Mouse (Mus musculus): Measurements from ENCODE around the gene Stim2. TPM values are rescaled to one million over a fixed set of nuclear protein-coding genes. Genes with fewer than 3 reads are reported as not detected.

The Stim2 gene
- polyA plus RNA-seq, 1 experiment from 2014 or later = 14.0 TPM

DNA sequence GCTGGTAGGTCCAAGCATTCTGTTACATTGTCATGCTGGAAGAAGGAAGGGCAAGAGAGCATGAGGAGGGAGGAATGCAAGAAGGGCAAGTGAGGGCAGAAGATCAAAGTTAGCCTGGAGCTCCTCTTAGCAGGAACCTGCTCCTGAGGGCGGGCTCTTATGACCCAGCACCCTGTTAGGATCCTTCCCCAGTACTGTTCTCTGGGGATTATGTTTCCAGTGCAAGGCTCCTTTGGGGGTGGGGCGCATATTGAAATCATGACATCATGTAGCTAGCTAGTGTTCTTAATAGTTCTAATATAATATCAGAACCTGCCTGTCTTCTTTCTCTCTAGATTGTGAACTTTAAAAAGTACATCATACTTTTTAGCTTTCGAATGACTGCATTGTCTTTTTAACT lies 52.8 kb downstream of the Stim2 start:
- Histone ChIP-seq H3K9me3 (ENCODE audit: control insufficient read depth, low read length) (no peaks in the 10 kb centered on the region), H3K36me3 (ENCODE audit: control insufficient read depth, insufficient read depth, low read length) (no peaks in the 10 kb centered on the region; the same call in 1 of the 2 replicates), H3K4me2 (replicated peaks; ENCODE audit: low read depth) (no peak overlapping the region), H3K4me1 (replicated peaks; ENCODE audit: control insufficient read depth, insufficient read depth) (no peaks in the 10 kb centered on the region; the same call in 1 of the 2 replicates), H3K27me3 (ENCODE audit: control insufficient read depth, insufficient read depth, low read length) (no peaks in the 10 kb centered on the region), H3K27ac (replicated peaks) (no peak overlapping the region; the same call in 1 of the 2 replicates), H3K9ac (ENCODE audit: low read length) (no peak overlapping the region), H3K4me3 (ENCODE audit: low read depth, low read length) (no peak overlapping the region)
- no peak for DNase-seq (ENCODE audit: low spot score)
- WGBS = 82% methylated on average over 3 of the region's 3 CpGs
- ATAC-seq (ENCODE audit: low FRiP score, low TSS enrichment) = no peak
- TF ChIP-seq EP300 (optimal IDR thresholded peaks at IDR 0.05) = no peak
- no peak for TF ChIP-seq CTCF (IDR thresholded peaks at IDR 0.05; ENCODE audit: low read depth)

DNA sequence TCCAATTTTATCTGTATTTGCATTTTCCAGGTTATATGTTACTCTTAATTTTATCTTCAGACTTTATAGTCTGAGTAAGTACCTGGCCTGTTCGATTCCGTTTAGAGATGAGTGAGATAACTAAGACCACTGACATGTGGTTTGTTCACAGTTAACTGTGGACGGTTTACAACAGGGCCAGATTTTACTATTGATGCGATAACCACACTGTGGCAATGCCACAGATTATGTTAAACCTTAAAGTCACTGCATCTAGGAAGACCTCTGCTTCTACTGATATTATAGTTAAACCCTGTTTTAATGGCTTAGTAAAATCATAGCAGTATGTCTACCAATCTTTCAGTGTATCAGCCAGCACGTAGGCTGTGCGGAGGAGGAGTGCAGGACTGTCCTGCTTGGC lies 53.9 kb downstream of the Stim2 start:
- H3K9ac ChIP-seq (ENCODE audit: low read length) = no peak overlapping the region
- DNase-seq (ENCODE audit: low spot score) = no peak

DNA sequence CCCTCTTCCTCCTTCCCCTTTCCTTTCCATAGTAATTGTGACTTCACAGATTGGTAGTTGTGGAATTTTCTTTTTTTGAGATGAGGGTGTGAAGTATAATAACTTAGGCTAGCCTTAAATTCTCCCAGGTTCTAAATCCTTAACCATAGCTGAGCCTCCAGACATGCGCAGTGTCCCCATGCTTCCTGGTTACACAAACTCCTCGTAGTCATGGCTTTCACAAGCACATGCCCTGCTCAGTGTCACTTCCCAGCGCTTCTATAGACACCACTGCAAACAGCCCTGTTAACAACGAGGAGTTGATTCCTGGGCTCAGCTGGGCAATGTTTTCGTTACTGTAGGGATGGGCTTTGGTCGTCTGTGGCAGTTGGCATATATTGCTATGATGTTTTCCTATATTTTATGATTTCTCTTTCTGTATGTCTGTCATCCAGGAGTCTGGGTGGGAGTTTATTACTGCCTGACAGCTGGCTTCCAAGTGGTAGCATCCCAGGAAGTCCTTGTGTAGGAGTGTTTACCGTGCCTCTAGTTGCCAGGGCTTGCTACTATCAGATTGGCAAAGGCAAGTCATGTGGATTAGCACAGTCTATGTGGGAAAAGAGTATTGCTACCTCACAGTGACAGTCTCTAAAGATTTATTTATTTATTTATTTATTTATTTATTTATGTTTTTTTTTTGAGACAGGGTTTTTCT lies 55.5 kb downstream of the Stim2 start:
- Histone ChIP-seq H3K4me3 (ENCODE audit: low read depth, low read length) (no peak overlapping the region), H3K9ac (ENCODE audit: low read length) (no peak overlapping the region), H3K4me2 (replicated peaks; ENCODE audit: low read depth) (no peak overlapping the region), H3K9me3 (ENCODE audit: control insufficient read depth, low read length) (no peaks in the 10 kb centered on the region), H3K27me3 (ENCODE audit: control insufficient read depth, insufficient read depth, low read length) (no peaks in the 10 kb centered on the region), H3K36me3 (ENCODE audit: control insufficient read depth, insufficient read depth, low read length) (no peaks in the 10 kb centered on the region; the same call in 1 of the 2 replicates), H3K27ac (replicated peaks) (no peak overlapping the region), H3K4me1 (replicated peaks; ENCODE audit: control insufficient read depth, insufficient read depth) (no peaks in the 10 kb centered on the region; the same call in 1 of the 2 replicates)
- WGBS = 81% methylated on average over 7 of the region's 7 CpGs
- DNase-seq (ENCODE audit: low spot score) = no peak
- no peak for ATAC-seq (ENCODE audit: low FRiP score, low TSS enrichment)
- no peak for TF ChIP-seq CTCF (IDR thresholded peaks at IDR 0.05; ENCODE audit: low read depth)
- TF ChIP-seq EP300 (optimal IDR thresholded peaks at IDR 0.05) = no peak

More for the DNA sequence above, 53.9 kb downstream of the Stim2 start:
- 81% methylated on average over 6 of the region's 6 CpGs for WGBS
- no peak overlapping the region for H3K4me3 ChIP-seq (ENCODE audit: low read depth, low read length)
- no peak overlapping the region for H3K4me2 ChIP-seq (replicated peaks; ENCODE audit: low read depth)
- H3K27me3 ChIP-seq (ENCODE audit: control insufficient read depth, insufficient read depth, low read length) = no peaks in the 10 kb centered on the region
- H3K4me1 ChIP-seq (replicated peaks; ENCODE audit: control insufficient read depth, insufficient read depth) = no peaks in the 10 kb centered on the region; the same call in 1 of the 2 replicates
- H3K9me3 ChIP-seq (ENCODE audit: control insufficient read depth, low read length) = no peaks in the 10 kb centered on the region
- ATAC-seq (ENCODE audit: low FRiP score, low TSS enrichment) = no peak
- no peak for TF ChIP-seq EP300 (optimal IDR thresholded peaks at IDR 0.05)
- TF ChIP-seq CTCF (IDR thresholded peaks at IDR 0.05; ENCODE audit: low read depth) = no peak
- no peak overlapping the region for H3K27ac ChIP-seq (replicated peaks)
- H3K36me3 ChIP-seq (ENCODE audit: control insufficient read depth, insufficient read depth, low read length) = no peaks in the 10 kb centered on the region; the same call in 1 of the 2 replicates

DNA sequence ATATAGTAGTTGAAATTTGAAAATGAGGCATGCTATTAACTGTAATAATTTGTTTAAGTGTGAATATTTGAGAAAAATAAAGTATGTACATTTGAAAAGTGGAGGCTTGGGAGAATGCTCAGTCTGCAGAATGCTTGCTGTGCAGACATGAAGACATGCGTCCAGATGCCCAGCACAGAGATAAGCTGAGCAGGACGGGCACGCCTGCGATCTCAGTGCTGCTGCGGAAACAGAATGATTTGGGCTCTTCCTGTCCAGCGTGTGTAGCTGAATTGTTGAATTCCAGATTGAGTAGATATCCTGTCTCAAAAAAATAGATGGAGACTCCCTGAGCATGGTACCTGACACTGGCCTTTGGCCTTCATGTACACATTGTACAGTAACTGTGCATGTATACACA lies 58.0 kb downstream of the Stim2 start:
- H3K4me3 ChIP-seq (ENCODE audit: low read depth, low read length) = no peak overlapping the region
- no peak overlapping the region for H3K9ac ChIP-seq (ENCODE audit: low read length)
- H3K9me3 ChIP-seq (ENCODE audit: control insufficient read depth, low read length) = no peaks in the 10 kb centered on the region
- TF ChIP-seq CTCF (IDR thresholded peaks at IDR 0.05; ENCODE audit: low read depth) (no peak), EP300 (optimal IDR thresholded peaks at IDR 0.05) (no peak)
- ATAC-seq (ENCODE audit: low FRiP score, low TSS enrichment) (no peak), DNase-seq (ENCODE audit: low spot score) (no peak)
- no peaks in the 10 kb centered on the region; the same call in 1 of the 2 replicates for H3K36me3 ChIP-seq (ENCODE audit: control insufficient read depth, insufficient read depth, low read length)
- H3K27ac ChIP-seq (replicated peaks) = no peak overlapping the region
- H3K27me3 ChIP-seq (ENCODE audit: control insufficient read depth, insufficient read depth, low read length) = no peaks in the 10 kb centered on the region
- no peaks in the 10 kb centered on the region for H3K4me1 ChIP-seq (replicated peaks; ENCODE audit: control insufficient read depth, insufficient read depth)
- no peak overlapping the region for H3K4me2 ChIP-seq (replicated peaks; ENCODE audit: low read depth)
- 92% methylated on average over 6 of the region's 6 CpGs for WGBS

DNA sequence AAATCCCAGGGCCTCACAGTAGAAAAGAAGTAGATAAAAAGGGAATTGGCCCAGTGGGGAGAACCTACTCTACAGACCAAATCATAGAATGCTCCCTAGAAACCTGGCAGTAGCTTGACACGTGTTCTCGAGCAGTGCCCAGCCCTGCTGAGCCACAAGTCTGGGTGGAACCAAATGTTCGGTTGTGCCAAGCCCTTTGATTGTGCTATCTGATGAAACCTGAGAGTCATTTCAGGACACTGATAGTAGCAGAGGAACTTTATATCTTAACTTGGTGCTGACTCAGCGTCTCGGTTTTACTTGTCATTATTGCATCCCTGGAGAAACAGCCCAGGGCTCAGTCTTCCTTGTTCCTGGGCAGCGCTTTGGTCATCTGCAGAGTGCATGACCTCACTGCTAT lies 61.7 kb downstream of the Stim2 start:
- no peaks in the 10 kb centered on the region; the same call in 1 of the 2 replicates for H3K36me3 ChIP-seq (ENCODE audit: control insufficient read depth, insufficient read depth, low read length)
- no peak overlapping the region for H3K27ac ChIP-seq (replicated peaks)
- peak; percentile 89 for ATAC-seq (ENCODE audit: low FRiP score, low TSS enrichment)
- peak; percentile 26 for DNase-seq (ENCODE audit: low spot score)
- no peak for TF ChIP-seq CTCF (IDR thresholded peaks at IDR 0.05; ENCODE audit: low read depth)
- TF ChIP-seq EP300 (optimal IDR thresholded peaks at IDR 0.05) = no peak
- 74% methylated on average over 6 of the region's 6 CpGs for WGBS
- H3K4me2 ChIP-seq (replicated peaks; ENCODE audit: low read depth) = no peak overlapping the region
- H3K27me3 ChIP-seq (ENCODE audit: control insufficient read depth, insufficient read depth, low read length) = no peaks in the 10 kb centered on the region
- H3K9ac ChIP-seq (ENCODE audit: low read length) = no peak overlapping the region
- H3K9me3 ChIP-seq (ENCODE audit: control insufficient read depth, low read length) = no peaks in the 10 kb centered on the region
- H3K4me1 ChIP-seq (replicated peaks; ENCODE audit: control insufficient read depth, insufficient read depth) = no peaks in the 10 kb centered on the region
- H3K4me3 ChIP-seq (ENCODE audit: low read depth, low read length) = no peak overlapping the region

DNA sequence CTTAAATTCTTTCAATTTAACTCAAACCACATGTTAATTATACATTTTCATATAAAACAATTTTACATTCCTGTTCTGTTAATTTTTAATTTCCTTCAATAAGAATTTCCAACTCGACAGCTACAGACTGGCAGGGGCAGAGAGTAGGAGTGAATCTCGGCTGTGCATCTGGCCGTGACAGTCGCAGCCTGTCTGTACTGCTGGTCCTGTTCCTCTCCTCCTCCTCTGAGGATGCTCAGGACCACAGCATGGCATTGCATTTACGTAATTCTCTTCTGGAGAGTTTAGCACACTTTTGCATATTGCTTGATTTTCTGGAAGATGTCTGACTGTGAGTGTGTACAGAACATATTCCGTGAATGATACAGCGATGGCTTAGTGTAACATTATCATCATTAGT lies 63.8 kb downstream of the Stim2 start:
- TF ChIP-seq EP300 (optimal IDR thresholded peaks at IDR 0.05) = no peak
- TF ChIP-seq CTCF (IDR thresholded peaks at IDR 0.05; ENCODE audit: low read depth) = no peak
- Histone ChIP-seq H3K9ac (ENCODE audit: low read length) (no peak overlapping the region), H3K4me2 (replicated peaks; ENCODE audit: low read depth) (no peak overlapping the region), H3K4me1 (replicated peaks; ENCODE audit: control insufficient read depth, insufficient read depth) (no peaks in the 10 kb centered on the region), H3K4me3 (ENCODE audit: low read depth, low read length) (no peak overlapping the region), H3K27me3 (ENCODE audit: control insufficient read depth, insufficient read depth, low read length) (no peaks in the 10 kb centered on the region), H3K9me3 (ENCODE audit: control insufficient read depth, low read length) (no peaks in the 10 kb centered on the region), H3K27ac (replicated peaks) (no peak overlapping the region), H3K36me3 (ENCODE audit: control insufficient read depth, insufficient read depth, low read length) (no peaks in the 10 kb centered on the region; the same call in 1 of the 2 replicates)
- DNase-seq (ENCODE audit: low spot score) (no peak), ATAC-seq (ENCODE audit: low FRiP score, low TSS enrichment) (no peak)
- WGBS = 84% methylated on average over 7 of the region's 7 CpGs

All from stomach, postnatal 0 days (tissue).